In the genomic region with DNA sequence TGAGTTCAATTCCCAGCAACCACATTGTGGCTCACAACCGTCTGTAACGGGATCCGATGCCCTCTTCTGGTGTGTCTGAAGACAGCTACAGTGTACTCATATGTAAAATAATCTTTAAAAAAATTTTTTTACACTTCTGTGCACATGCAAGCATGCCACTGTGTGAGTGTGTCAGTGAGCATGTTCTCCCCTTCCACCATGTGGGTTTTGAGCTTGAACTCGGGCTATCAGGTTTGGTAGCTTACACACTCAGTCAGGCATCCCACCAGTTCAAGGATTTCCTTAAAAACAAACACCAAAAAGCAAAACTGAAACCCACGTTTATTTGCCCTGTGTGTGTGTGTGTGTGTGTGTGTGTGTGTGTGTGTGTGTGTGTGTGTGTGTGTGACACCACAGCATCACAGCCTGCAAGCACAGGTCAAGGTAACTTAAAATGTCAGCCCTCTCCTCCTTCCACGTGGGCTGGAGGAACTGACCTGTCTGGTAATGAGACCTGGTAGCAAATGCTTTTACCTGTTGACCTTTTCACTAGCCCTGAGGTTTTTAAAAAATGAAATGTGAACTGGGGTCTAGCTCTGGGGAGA, we compare ENCODE assay signal across 18 mouse cellular contexts. TPM values are rescaled to one million over a fixed set of nuclear protein-coding genes. Genes with fewer than 3 reads are reported as not detected.
"Had no signal": no experiment of that assay in that cellular context is flagged by ENCODE, and none has a peak within 500 bp of the region (broad histone marks: within the 10 kb centered on the region; RNA-seq: fewer than 3 reads in every experiment).

No protein-coding gene starts in this region.

- H3K4me3 ChIP-seq: lung, embryonic 15.5 days; megakaryocyte, embryonic 14.5 days; midbrain, embryonic 13.5 days; midbrain, embryonic 15.5 days; neural tube, embryonic 12.5 days; stomach, embryonic 15.5 days had no signal

- H3K9ac ChIP-seq: lung, embryonic 15.5 days; midbrain, embryonic 13.5 days; midbrain, embryonic 15.5 days; neural tube, embryonic 12.5 days; stomach, embryonic 15.5 days had no signal

- H3K9me3 ChIP-seq: lung, embryonic 15.5 days; megakaryocyte, embryonic 14.5 days; midbrain, embryonic 13.5 days; midbrain, embryonic 15.5 days; neural tube, embryonic 12.5 days; stomach, embryonic 15.5 days had no signal

- H3K4me1 ChIP-seq: midbrain, embryonic 13.5 days; neural tube, embryonic 12.5 days; stomach, embryonic 15.5 days had no signal

- H3K27me3 ChIP-seq: lung, embryonic 15.5 days; megakaryocyte, embryonic 14.5 days; midbrain, embryonic 13.5 days; midbrain, embryonic 15.5 days; neural tube, embryonic 12.5 days; stomach, embryonic 15.5 days had no signal

- H3K4me2 ChIP-seq: lung, embryonic 15.5 days; midbrain, embryonic 11.5 days; midbrain, embryonic 13.5 days; midbrain, embryonic 15.5 days; neural tube, embryonic 12.5 days; stomach, embryonic 15.5 days had no signal

- H3K27ac ChIP-seq: lung, embryonic 15.5 days; macrophage; midbrain, embryonic 13.5 days; midbrain, embryonic 15.5 days; neural tube, embryonic 12.5 days; stomach, embryonic 15.5 days; stomach, postnatal 0 days had no signal

- ATAC-seq: lung, postnatal 0 days; midbrain, embryonic 13.5 days; midbrain, embryonic 15.5 days had no signal

- DNase-seq: lung, adult 2 months; lung, postnatal 14 days; lung, postnatal 36 days; right cerebral cortex, postnatal 14 days; thymus, adult 2 months; thymus, postnatal 25 days; thymus, postnatal 4 days had no signal

RNA-seq across cellular contexts. Expression of a gene that starts 28.1 kb away (rescaled TPM):
- total RNA-seq: monocyte, adult 5-6 weeks had no signal
- polyA plus RNA-seq: macrophage had no signal
